Mouse (Mus musculus) thymus, adult 2 months (tissue): ENCODE measurements around the gene Cdk17. TPM values are rescaled to one million over a fixed set of nuclear protein-coding genes. Genes with fewer than 3 reads are reported as not detected.

Source experiments
- DNase-seq: peaks from one replicate; pipeline ENCODE4 v3.0.0; 2021
- H3K27ac ChIP-seq: fragments of 200-500 bp; 2 replicates; pipeline ENCODE4 v1.5.1; 2012; ENCODE audit warnings: low read length, control low read depth; ENCODE audit not compliant: control insufficient read depth, insufficient read depth
- H3K27me3 ChIP-seq: fragments of 200-500 bp; 2 replicates; pipeline ENCODE4 v1.6.1; 2012; ENCODE audit warnings: mild to moderate bottlenecking, low read length, moderate library complexity, mixed read lengths; ENCODE audit not compliant: control insufficient read depth, insufficient read depth
- H3K36me3 ChIP-seq: fragments of 200-500 bp; 2 replicates; pipeline ENCODE4 v1.6.1; 2012; ENCODE audit warnings: mild to moderate bottlenecking, low read length, moderate library complexity; ENCODE audit not compliant: control insufficient read depth, insufficient read depth
- H3K4me1 ChIP-seq: fragments of 200-500 bp; replicated peaks from 2 replicates; pipeline ENCODE4 v1.6.1; 2012; ENCODE audit warnings: low read length; ENCODE audit not compliant: control insufficient read depth, insufficient read depth
- H3K4me3 ChIP-seq: fragments of 200-500 bp; 2 replicates; pipeline ENCODE4 v1.5.1; 2012; ENCODE audit warnings: mild to moderate bottlenecking, low read length, control low read depth, moderate library complexity; ENCODE audit not compliant: control insufficient read depth, insufficient read depth
- CTCF ChIP-seq: fragments of 200-500 bp; IDR thresholded peaks from 2 replicates; pipeline ENCODE4 v1.5.1; 2012; ENCODE audit warnings: mild to moderate bottlenecking, control low read depth, low read length, moderate library complexity, borderline replicate concordance; ENCODE audit not compliant: control insufficient read depth, poor library complexity, insufficient read depth; ENCODE audit errors: extremely low read depth
- POLR2A ChIP-seq: fragments of 200-500 bp; IDR thresholded peaks from 2 replicates; pipeline ENCODE4 v1.6.1; 2012; ENCODE audit warnings: mild to moderate bottlenecking, low read length, control low read depth, moderate library complexity; ENCODE audit not compliant: control insufficient read depth, poor library complexity, insufficient read depth; ENCODE audit errors: extremely low read depth
- WGBS: fragments of 180-500 bp; shearing (Covaris S2); methylation state at CpG from one replicate; pipeline ENCODE4 v1.1.7; 2018; 5-methylcytosine and 5-hydroxymethylcytosine counted together
- polyA plus RNA-seq: library from polyadenylated mRNA; depleted of rRNA; stranded (reverse); fragments of >200 nt; gene quantifications from 2 replicates; pipeline ENCODE4 v1.2.3, GENCODE M21; 2012

Cdk17 gene
- polyA plus RNA-seq, 1 experiment, result 79.5 TPM

- peaks cover 28% of the 10 kb centered on the region for H3K36me3 ChIP-seq
- H3K27ac ChIP-seq, result no peak overlapping the region
- no peak overlapping the region for H3K4me3 ChIP-seq
- peaks cover 30% of the 10 kb centered on the region for H3K4me1 ChIP-seq
- 97% methylated on average over 3 of the region's 3 CpGs for WGBS
- no peak for DNase-seq
- H3K27me3 ChIP-seq, result no peaks in the 10 kb centered on the region
- TF ChIP-seq CTCF (no peak), POLR2A (no peak)
Measured at GRCm38 (mm10) chr10:93268339-93268738, 107.7 kb downstream of the Cdk17 start.

- 62% methylated on average over 4 of the region's 4 CpGs for WGBS
- peaks cover 27% of the 10 kb centered on the region for H3K4me1 ChIP-seq
Measured at GRCm38 (mm10) chr10:93269744-93270143, 109.1 kb downstream of the Cdk17 start.

GRCm38 (mm10) chr10:93270889-93271460, 110.3 kb downstream of the Cdk17 start:
- peaks cover 39% of the 10 kb centered on the region for H3K4me1 ChIP-seq
- H3K4me3 ChIP-seq, result no peak overlapping the region
- 94% methylated on average over 6 of the region's 6 CpGs for WGBS
- DNase-seq, result no peak
- H3K27me3 ChIP-seq, result no peaks in the 10 kb centered on the region
- TF ChIP-seq POLR2A (no peak), CTCF (no peak)
- H3K36me3 ChIP-seq, result peaks cover 8% of the 10 kb centered on the region; the same call in 1 of the 2 replicates
- no peak overlapping the region for H3K27ac ChIP-seq

More at GRCm38 (mm10) chr10:93269744-93270143, 109.1 kb downstream of the Cdk17 start:
- DNase-seq, result no peak
- Histone ChIP-seq H3K4me3 (no peak overlapping the region), H3K36me3 (peaks cover 17% of the 10 kb centered on the region), H3K27me3 (no peaks in the 10 kb centered on the region), H3K27ac (no peak overlapping the region)
- TF ChIP-seq POLR2A (no peak), CTCF (no peak)

GRCm38 (mm10) chr10:93271831-93272230, 111.2 kb downstream of the Cdk17 start:
- Histone ChIP-seq H3K27ac (peak overlapping the region; percentile 37; the same call in 1 of the 2 replicates), H3K4me1 (peaks cover 47% of the 10 kb centered on the region)

GRCm38 (mm10) chr10:93272986-93273982, 112.6 kb downstream of the Cdk17 start:
- WGBS, result 89% methylated on average over 14 of the region's 14 CpGs
- no peak overlapping the region; the same call in 1 of the 2 replicates for H3K27ac ChIP-seq
- no peak for DNase-seq

More at GRCm38 (mm10) chr10:93271831-93272230, 111.2 kb downstream of the Cdk17 start:
- no peak for TF ChIP-seq POLR2A
- TF ChIP-seq CTCF, result no peak
- H3K4me3 ChIP-seq, result no peak overlapping the region
- H3K27me3 ChIP-seq, result no peaks in the 10 kb centered on the region
- peaks cover 3% of the 10 kb centered on the region; the same call in 1 of the 2 replicates for H3K36me3 ChIP-seq
- 96% methylated on average over 7 of the region's 7 CpGs for WGBS
- no peak for DNase-seq

GRCm38 (mm10) chr10:93274277-93274696, 113.6 kb downstream of the Cdk17 start:
- Histone ChIP-seq H3K36me3 (peaks cover 3% of the 10 kb centered on the region; the same call in 1 of the 2 replicates), H3K27me3 (no peaks in the 10 kb centered on the region), H3K4me1 (peaks cover 51% of the 10 kb centered on the region), H3K27ac (peak overlapping the region; percentile 64; the same call in 1 of the 2 replicates), H3K4me3 (no peak overlapping the region)
- DNase-seq, result no peak
- WGBS, result 37% methylated on average over 2 of the region's 2 CpGs
- no peak for TF ChIP-seq POLR2A
- no peak for TF ChIP-seq CTCF

More at GRCm38 (mm10) chr10:93272986-93273982, 112.6 kb downstream of the Cdk17 start:
- TF ChIP-seq POLR2A (no peak), CTCF (no peak)
- Histone ChIP-seq H3K4me3 (no peak overlapping the region), H3K27me3 (no peaks in the 10 kb centered on the region), H3K4me1 (peaks cover 51% of the 10 kb centered on the region), H3K36me3 (peaks cover 3% of the 10 kb centered on the region; the same call in 1 of the 2 replicates)
